In genomic region chr19:42517957-42518619, GRCm38 (mm10) we compare ENCODE assay signal across 8 mouse cellular contexts. TPM values are rescaled to one million over a fixed set of nuclear protein-coding genes. Genes with fewer than 3 reads are reported as not detected.
DNase-seq lines count a peak whose midpoint lies in the region; ATAC-seq and TF ChIP-seq lines count a peak whose summit lies in the region.

No protein-coding gene starts in this region.

- H3K4me1 ChIP-seq in CH12.LX (ENCODE audit: control insufficient read depth in 1 of 2, insufficient read depth in 2 of 2), result peaks cover 4 to 17% of the 10 kb centered on the region in 2 experiments
- H3K4me1 ChIP-seq in forebrain, embryonic 13.5 days, result peaks cover 15% of the 10 kb centered on the region
- H3K4me1 ChIP-seq in liver, embryonic 14.5 days (replicated peaks; ENCODE audit: control insufficient read depth in 2 of 2, insufficient read depth in 2 of 2, low read length in 1 of 2), result peaks cover 6 to 18% of the 10 kb centered on the region in 2 experiments; a peak in 3 of 4 replicates

- H3K9me3 ChIP-seq in CH12.LX (replicated peaks; ENCODE audit: low read length), result no peaks in the 10 kb centered on the region
- no peaks in the 10 kb centered on the region for H3K9me3 ChIP-seq in forebrain, embryonic 13.5 days (replicated peaks)
- H3K9me3 ChIP-seq in liver, embryonic 14.5 days (ENCODE audit: control insufficient read depth, low read length), result no peaks in the 10 kb centered on the region

- no peak for TF ChIP-seq EP300 in CH12.LX (IDR thresholded peaks at IDR 0.05; ENCODE audit: low read length)
- no peak for TF ChIP-seq EP300 in liver, embryonic 14.5 days (IDR thresholded peaks at IDR 0.05; ENCODE audit: low read depth)

- in situ Hi-C loops in CH12.LX (cut with MboI; ENCODE audit: low pct_ligation_motif_present, low pct_unique_long_range_greater_than_20kb, low sequenced_read_pairs), result no loop called here

- peaks cover 12% of the 10 kb centered on the region for H3K79me2 ChIP-seq in CH12.LX (replicated peaks; ENCODE audit: control insufficient read depth, extremely low read depth, insufficient read depth, poor library complexity, severe bottlenecking)

- peak overlapping the region; percentile 65 to 86 (median 75) for H3K4me3 ChIP-seq in CH12.LX (replicated peaks in 1 of 3; ENCODE audit: low read depth in 2 of 3, low read length in 2 of 3, poor library complexity in 1 of 3)
- peak overlapping the region; percentile 86 for H3K4me3 ChIP-seq in forebrain, embryonic 13.5 days
- peak overlapping the region; percentile 72 to 98 for H3K4me3 ChIP-seq in liver, embryonic 14.5 days (ENCODE audit: insufficient read depth in 1 of 2, low read depth in 2 of 2, low read length in 2 of 2)

- no peak for DNase-seq in frontal cortex, adult 2 months (ENCODE audit: extremely low spot score in 1 of 2, low spot score in 1 of 2)
- DNase-seq in CH12.LX (ENCODE audit: extremely low read depth), result no peak
- DNase-seq in liver, embryonic 14.5 days (ENCODE audit: low read depth in 3 of 3, low spot score in 3 of 3), result no peak
- DNase-seq in MN1 (ENCODE audit: low spot score), result no peak
- DNase-seq in embryo, embryonic 10.5 days (ENCODE audit: low spot score), result no peak
- no peak for DNase-seq in right cerebral cortex, postnatal 14 days

- no peaks in the 10 kb centered on the region for H3K27me3 ChIP-seq in CH12.LX (replicated peaks)
- no peaks in the 10 kb centered on the region for H3K27me3 ChIP-seq in forebrain, embryonic 13.5 days
- H3K27me3 ChIP-seq in liver, embryonic 14.5 days (ENCODE audit: control insufficient read depth, insufficient read depth, low read length), result no peaks in the 10 kb centered on the region

- no peak for TF ChIP-seq CTCF in CH12.LX (conservative IDR thresholded peaks at IDR 0.05 in 1 of 2, IDR thresholded peaks at IDR 0.05 in 1 of 2; ENCODE audit: low read depth in 2 of 2, low read length in 2 of 2)
- TF ChIP-seq CTCF in liver, embryonic 14.5 days (IDR thresholded peaks at IDR 0.05; ENCODE audit: low read depth), result no peak

- no peak overlapping the region for H3K9ac ChIP-seq in CH12.LX (ENCODE audit: insufficient read depth, low read depth)
- peak overlapping the region; percentile 89 for H3K9ac ChIP-seq in forebrain, embryonic 13.5 days
- H3K9ac ChIP-seq in liver, embryonic 14.5 days (replicated peaks), result no peak overlapping the region; the same call in 1 of the 2 replicates

- 31% methylated on average over 24 of the region's 24 CpGs for WGBS in forebrain, embryonic 13.5 days
- 17% methylated on average over 24 of the region's 24 CpGs for WGBS in liver, embryonic 14.5 days (ENCODE audit: insufficient replicate concordance)

- H3K4me2 ChIP-seq in CH12.LX (ENCODE audit: insufficient read depth, low read depth, poor library complexity, severe bottlenecking), result peak overlapping the region; percentile 52
- H3K4me2 ChIP-seq in forebrain, embryonic 13.5 days, result peak overlapping the region; percentile 76
- H3K4me2 ChIP-seq in liver, embryonic 14.5 days (ENCODE audit: low read depth), result peak overlapping the region; percentile 77

- peak; percentile 22 for ATAC-seq in frontal cortex, adult (ENCODE audit: low TSS enrichment)
- ATAC-seq in forebrain, embryonic 13.5 days, result 0 out of 2 replicates have a peak, but pooled peaks have one; percentile 2
- ATAC-seq in liver, embryonic 14.5 days (ENCODE audit: insufficient read depth), result no peak

- dilution Hi-C loops in CH12.LX (cut with MboI; ENCODE audit: extremely low pct_ligation_motif_present, extremely low pct_unique_long_range_greater_than_20kb, low sequenced_read_pairs), result no loop called here

- TF ChIP-seq RAD21 in CH12.LX (IDR thresholded peaks at IDR 0.05; ENCODE audit: low read depth, low read length), result no peak

- no peak overlapping the region for H3K27ac ChIP-seq in CH12.LX (ENCODE audit: insufficient read depth, low read depth)
- no peak overlapping the region for H3K27ac ChIP-seq in forebrain, embryonic 13.5 days
- H3K27ac ChIP-seq in liver, embryonic 14.5 days, result no peak overlapping the region

- H3K36me3 ChIP-seq in CH12.LX (replicated peaks in 1 of 2; ENCODE audit: control insufficient read depth in 1 of 2, insufficient read depth in 1 of 2, low read length in 1 of 2), result no peaks in the 10 kb centered on the region
- no peaks in the 10 kb centered on the region for H3K36me3 ChIP-seq in forebrain, embryonic 13.5 days (ENCODE audit: poor library complexity, severe bottlenecking)
- no peaks in the 10 kb centered on the region for H3K36me3 ChIP-seq in liver, embryonic 14.5 days (replicated peaks; ENCODE audit: control insufficient read depth, insufficient read depth, low read depth)

- no peak for TF ChIP-seq POLR2A in CH12.LX (IDR thresholded peaks at IDR 0.05; ENCODE audit: low read depth, low read length)

TF ChIP-seq in CH12.LX, 34 proteins besides CTCF, POLR2A, EP300 and RAD21:
- TF ChIP-seq MAZ (IDR thresholded peaks at IDR 0.05; ENCODE audit: low read depth, low read length) (no peak), USF2 (conservative IDR thresholded peaks at IDR 0.05; ENCODE audit: low read depth, low read length) (0 out of 2 replicates have a peak, but pooled peaks have one; percentile 8), ETS1 (conservative IDR thresholded peaks at IDR 0.05; ENCODE audit: low read depth, low read length) (no peak)

RNA-seq across cellular contexts. Expression of gene R3hcc1l, which starts 0.5 kb away (rescaled TPM):
- 13.0 and 15.2 TPM in 2 replicates for polyA plus RNA-seq in frontal cortex, adult 2 months (2012; rRNA removed)
- 6.1 and 8.1 TPM in 2 replicates for total RNA-seq in CH12.LX (2012; rRNA removed)
- total RNA-seq in CH12.LX (2014; rRNA removed), result 10.7 and 15.6 TPM in 2 replicates
- polyA plus RNA-seq in CH12.LX (2012; ENCODE audit: insufficient read length, low read depth), result 12.2 and 14.7 TPM in 2 replicates
- 15.9 and 18.1 TPM in 2 replicates for polyA plus RNA-seq in forebrain, embryonic 13.5 days (2015; fragmentation: Nextera tagmentation; extraction: Ambion mirVana)
- 4.2 and 7.8 TPM in 2 replicates for polyA plus RNA-seq in liver, embryonic 14.5 days (2012; rRNA removed)
- polyA plus RNA-seq in liver, embryonic 14.5 days (2014; fragmentation: Nextera tagmentation; extraction: Ambion mirVana), result 8.6 and 12.2 TPM in 2 replicates
